Mouse (Mus musculus): ENCODE measurements around the gene Eme2. TPM values are rescaled to one million over a fixed set of nuclear protein-coding genes. Genes with fewer than 3 reads are reported as not detected.

Gene Eme2
- polyA plus RNA-seq, 1 experiment from 2014 or later, result 18.2 TPM

- Histone ChIP-seq H3K4me2 (ENCODE audit: low read length) (no peak overlapping the region), H3K4me3 (ENCODE audit: low read depth, low read length) (no peak overlapping the region), H3K4me1 (ENCODE audit: control insufficient read depth, insufficient read depth, low read length) (no peaks in the 10 kb centered on the region), H3K9ac (ENCODE audit: low read length) (no peak overlapping the region), H3K9me3 (replicated peaks; ENCODE audit: control insufficient read depth, low read length) (no peaks in the 10 kb centered on the region), H3K27me3 (replicated peaks; ENCODE audit: control insufficient read depth, insufficient read depth, low read length) (no peaks in the 10 kb centered on the region), H3K27ac (ENCODE audit: low read depth, low read length) (no peak overlapping the region), H3K36me3 (ENCODE audit: control insufficient read depth, insufficient read depth, low read length) (no peaks in the 10 kb centered on the region)
- DNase-seq (ENCODE audit: low spot score), result no peak
- no peak for ATAC-seq
- WGBS, result 72% methylated on average over 5 of the region's 5 CpGs
Observed at GRCm38 (mm10) chr17:24840341-24840740, 54.5 kb downstream of the Eme2 start.

GRCm38 (mm10) chr17:24839842-24840241 is 55.0 kb downstream of the Eme2 start, which contains the start of gene Hagh:
Gene Hagh (plus strand): TSS chr17:24840143.
- 70% methylated on average over 8 of the region's 8 CpGs for WGBS
- ATAC-seq (no peak), DNase-seq (ENCODE audit: low spot score) (no peak)
- Histone ChIP-seq H3K27me3 (replicated peaks; ENCODE audit: control insufficient read depth, insufficient read depth, low read length) (no peaks in the 10 kb centered on the region), H3K4me1 (ENCODE audit: control insufficient read depth, insufficient read depth, low read length) (no peaks in the 10 kb centered on the region), H3K27ac (ENCODE audit: low read depth, low read length) (no peak within 1 kb of the TSS), H3K9me3 (replicated peaks; ENCODE audit: control insufficient read depth, low read length) (no peaks in the 10 kb centered on the region), H3K4me2 (ENCODE audit: low read length) (no peak within 1 kb of the TSS), H3K9ac (ENCODE audit: low read length) (no peak within 1 kb of the TSS), H3K36me3 (ENCODE audit: control insufficient read depth, insufficient read depth, low read length) (no peaks in the 10 kb centered on the region), H3K4me3 (ENCODE audit: low read depth, low read length) (no peak within 1 kb of the TSS)

Other genes starting within 250 kb of the Eme2 start
- 22.4 and 31.3 TPM in 2 replicates for gene Slc9a3r2, start 244.8 kb downstream of the Eme2 start, polyA plus RNA-seq (2014; fragmentation: Nextera tagmentation; extraction: Ambion mirVana)
- gene Npw, start 236.6 kb downstream of the Eme2 start, polyA plus RNA-seq (2014; fragmentation: Nextera tagmentation; extraction: Ambion mirVana), result not detected in 2 replicates
- 14.9 and 19.7 TPM in 2 replicates for gene Zfp598, start 225.4 kb downstream of the Eme2 start, polyA plus RNA-seq (2014; fragmentation: Nextera tagmentation; extraction: Ambion mirVana)
- 105 and 136 TPM in 2 replicates for gene Syngr3, start 205.1 kb downstream of the Eme2 start, polyA plus RNA-seq (2014; fragmentation: Nextera tagmentation; extraction: Ambion mirVana)
- gene Gfer, start 198.9 kb downstream of the Eme2 start, polyA plus RNA-seq (2014; fragmentation: Nextera tagmentation; extraction: Ambion mirVana), result 36.5 and 37.7 TPM in 2 replicates
- 2.2 and 2.4 TPM in 2 replicates for gene Noxo1, start 198.9 kb downstream of the Eme2 start, polyA plus RNA-seq (2014; fragmentation: Nextera tagmentation; extraction: Ambion mirVana)
- 85.3 and 86.1 TPM in 2 replicates for gene Tbl3, start 187.4 kb downstream of the Eme2 start, polyA plus RNA-seq (2014; fragmentation: Nextera tagmentation; extraction: Ambion mirVana)
- not detected in 2 replicates for gene Rnf151, start 177.0 kb downstream of the Eme2 start, polyA plus RNA-seq (2014; fragmentation: Nextera tagmentation; extraction: Ambion mirVana)
- gene Rps2, start 177.0 kb downstream of the Eme2 start, polyA plus RNA-seq (2014; fragmentation: Nextera tagmentation; extraction: Ambion mirVana), result 888 and 1,063 TPM in 2 replicates
- 301 and 312 TPM in 2 replicates for gene Ndufb10, start 170.6 kb downstream of the Eme2 start, polyA plus RNA-seq (2014; fragmentation: Nextera tagmentation; extraction: Ambion mirVana)
- gene Rpl3l, start 167.3 kb downstream of the Eme2 start, polyA plus RNA-seq (2014; fragmentation: Nextera tagmentation; extraction: Ambion mirVana), result not detected in 2 replicates
- gene Msrb1, start 158.4 kb downstream of the Eme2 start, polyA plus RNA-seq (2014; fragmentation: Nextera tagmentation; extraction: Ambion mirVana), result 25.3 TPM in 2 replicates
- 0.20 TPM in 1 of 2 replicates, not detected in the other for gene Hs3st6, start 142.1 kb downstream of the Eme2 start, polyA plus RNA-seq (2014; fragmentation: Nextera tagmentation; extraction: Ambion mirVana)
- gene Meiob, start 90.8 kb downstream of the Eme2 start, polyA plus RNA-seq (2014; fragmentation: Nextera tagmentation; extraction: Ambion mirVana), result not detected in 2 replicates
- 49.7 and 52.8 TPM in 2 replicates for gene Hagh, start 54.9 kb downstream of the Eme2 start, polyA plus RNA-seq (2014; fragmentation: Nextera tagmentation; extraction: Ambion mirVana)
- gene Fahd1, start 44.7 kb downstream of the Eme2 start, polyA plus RNA-seq (2014; fragmentation: Nextera tagmentation; extraction: Ambion mirVana), result 18.4 and 19.2 TPM in 2 replicates
- gene Igfals, start 29.1 kb downstream of the Eme2 start, polyA plus RNA-seq (2014; fragmentation: Nextera tagmentation; extraction: Ambion mirVana), result 0.17 and 0.25 TPM in 2 replicates
- gene Nubp2, start 8.7 kb downstream of the Eme2 start, polyA plus RNA-seq (2014; fragmentation: Nextera tagmentation; extraction: Ambion mirVana), result 89.6 and 96.1 TPM in 2 replicates
- 78.3 and 85.0 TPM in 2 replicates for gene Spsb3, start 8.4 kb downstream of the Eme2 start, polyA plus RNA-seq (2014; fragmentation: Nextera tagmentation; extraction: Ambion mirVana)
- gene Mrps34, start within 50 bp of the Eme2 start, polyA plus RNA-seq (2014; fragmentation: Nextera tagmentation; extraction: Ambion mirVana), result 73.5 and 78.4 TPM in 2 replicates
- gene Nme3, start 1.4 kb upstream of the Eme2 start, polyA plus RNA-seq (2014; fragmentation: Nextera tagmentation; extraction: Ambion mirVana), result 79.7 and 93.4 TPM in 2 replicates
- gene Mapk8ip3, start 41.9 kb upstream of the Eme2 start, polyA plus RNA-seq (2014; fragmentation: Nextera tagmentation; extraction: Ambion mirVana), result 49.9 and 76.1 TPM in 2 replicates
- 73.4 and 81.1 TPM in 2 replicates for gene Jpt2, start 65.6 kb upstream of the Eme2 start, polyA plus RNA-seq (2014; fragmentation: Nextera tagmentation; extraction: Ambion mirVana)
- 5.4 and 7.5 TPM in 2 replicates for gene Cramp1l, start 120.7 kb upstream of the Eme2 start, polyA plus RNA-seq (2014; fragmentation: Nextera tagmentation; extraction: Ambion mirVana)
- gene Ift140, start 121.0 kb upstream of the Eme2 start, polyA plus RNA-seq (2014; fragmentation: Nextera tagmentation; extraction: Ambion mirVana), result 16.1 and 20.4 TPM in 2 replicates
- 11.8 and 13.6 TPM in 2 replicates for gene Tmem204, start 188.5 kb upstream of the Eme2 start, polyA plus RNA-seq (2014; fragmentation: Nextera tagmentation; extraction: Ambion mirVana)
- 27.3 and 40.0 TPM in 2 replicates for gene Telo2, start 220.9 kb upstream of the Eme2 start, polyA plus RNA-seq (2014; fragmentation: Nextera tagmentation; extraction: Ambion mirVana)
- 0.17 TPM in 1 of 2 replicates, not detected in the other for gene Ptx4, start 225.7 kb upstream of the Eme2 start, polyA plus RNA-seq (2014; fragmentation: Nextera tagmentation; extraction: Ambion mirVana)
- gene Clcn7, start 238.3 kb upstream of the Eme2 start, polyA plus RNA-seq (2014; fragmentation: Nextera tagmentation; extraction: Ambion mirVana), result 18.9 and 25.0 TPM in 2 replicates

Data from forebrain, embryonic 14.5 days (tissue).